Comparison of ENCODE assay signal across 16 mouse cellular contexts in the genomic region with DNA sequence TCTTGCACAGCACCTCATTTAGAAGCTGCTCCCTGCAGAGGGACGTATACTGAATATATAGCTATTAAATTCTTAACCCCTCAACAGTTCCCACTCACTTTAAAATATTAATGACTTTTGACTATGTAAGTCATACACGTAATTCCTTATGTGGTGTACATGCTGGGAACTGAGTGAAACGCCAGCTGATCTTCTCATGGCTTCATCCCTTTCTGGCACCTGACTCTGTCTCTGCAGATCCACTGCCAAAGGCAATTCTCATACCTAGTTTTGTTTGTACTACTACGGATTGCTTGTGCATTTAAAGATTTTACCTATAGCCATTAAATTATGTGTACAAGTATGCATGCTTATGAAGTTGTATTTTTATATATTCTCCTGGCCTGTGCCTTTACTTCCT.
"Had no signal": no experiment of that assay in that cellular context is flagged by ENCODE, and none has a peak within 500 bp of the region (broad histone marks: within the 10 kb centered on the region; RNA-seq: fewer than 3 reads in every experiment).

No protein-coding gene starts in this region.

- DNase-seq: heart, postnatal 10 days; heart, postnatal 14 days; heart, postnatal 36 days; heart, postnatal 4 days; kidney, adult 11 months; kidney, adult 18-20 months; kidney, adult 2 months; kidney, adult 8-10 months; kidney, adult 9 months; kidney, postnatal 10 days; kidney, postnatal 14 days; kidney, postnatal 25 days; kidney, postnatal 36 days; kidney, postnatal 4 days; layer of hippocampus, adult 9-11 months; layer of hippocampus, postnatal 36 days had no signal
